Mouse (Mus musculus) G1E (cell line): ENCODE measurements around the gene Bag5.

Experiments used
- CTCF ChIP-seq: IDR thresholded peaks from 2 replicates; pipeline ENCODE4 v1.5.1; 2012; ENCODE audit warnings: low read depth, low read length, inconsistent platforms, mixed read lengths
- GATA1 ChIP-seq: IDR thresholded peaks from 2 replicates; pipeline ENCODE4 v1.6.1; 2012; ENCODE audit warnings: borderline replicate concordance, low read length, inconsistent platforms, mixed read lengths
- GATA2 ChIP-seq: IDR thresholded peaks from 2 replicates; pipeline ENCODE4 v1.6.1; 2012; ENCODE audit warnings: low read depth, low read length, inconsistent platforms, borderline replicate concordance
- TAL1 ChIP-seq: conservative IDR thresholded peaks from 2 replicates; pipeline ENCODE4 v1.6.1; 2012; ENCODE audit warnings: low read depth, low read length, inconsistent platforms, mixed read lengths

DNA sequence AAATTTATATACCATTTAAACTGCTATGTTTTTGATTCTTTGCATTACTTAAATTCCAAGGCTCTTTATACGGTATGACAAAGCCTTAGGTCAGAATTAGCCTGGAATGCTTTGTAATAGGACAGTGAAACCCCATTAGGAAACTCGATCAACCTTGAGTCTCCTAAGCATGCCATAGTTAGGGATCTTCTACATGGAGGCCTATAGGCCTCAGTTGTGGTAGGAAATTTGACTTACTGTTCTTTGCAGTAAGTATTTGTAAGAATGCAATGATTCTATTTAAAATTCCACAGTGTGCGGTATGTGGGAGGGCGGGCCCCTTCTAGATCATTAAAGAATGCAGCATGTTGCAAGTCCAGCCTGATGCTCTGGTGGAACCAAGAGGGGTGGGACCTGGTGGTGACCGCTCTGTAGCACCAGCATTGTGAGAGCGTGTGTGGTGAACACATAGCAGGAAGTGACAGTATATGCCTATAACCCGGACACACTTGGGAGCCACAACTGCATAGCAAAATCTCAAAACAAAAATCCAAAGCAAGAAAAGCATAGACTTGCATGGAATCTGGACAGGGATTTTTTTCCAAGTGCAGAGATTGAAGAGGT is 47.4 kb upstream of the Bag5 start:
- TF ChIP-seq GATA1 (no peak), CTCF (no peak), TAL1 (no peak), GATA2 (no peak)
